Mouse (Mus musculus) embryo, embryonic 10.5 days (tissue): ENCODE data around the gene Boc.
A peak's percentile ranks its signal among the peaks of the same experiment; 100 is the strongest.
"Not testable (repeated sequence)": the region's sequence is repeated elsewhere in the genome, so short reads cannot be mapped to it uniquely, and the experiment has no call there.

Source experiments
- DNase-seq: peaks from one replicate; pipeline ENCODE4 v3.0.0-alpha.2; 2015; ENCODE audit warnings: low spot score

The Boc gene

GRCm38 (mm10) chr16:44487194-44487593 is 71.5 kb downstream of the Boc start:
- no peak for DNase-seq

- DNase-seq: no peak
Observed at GRCm38 (mm10) chr16:44486612-44487011, 72.1 kb downstream of the Boc start.

DNA sequence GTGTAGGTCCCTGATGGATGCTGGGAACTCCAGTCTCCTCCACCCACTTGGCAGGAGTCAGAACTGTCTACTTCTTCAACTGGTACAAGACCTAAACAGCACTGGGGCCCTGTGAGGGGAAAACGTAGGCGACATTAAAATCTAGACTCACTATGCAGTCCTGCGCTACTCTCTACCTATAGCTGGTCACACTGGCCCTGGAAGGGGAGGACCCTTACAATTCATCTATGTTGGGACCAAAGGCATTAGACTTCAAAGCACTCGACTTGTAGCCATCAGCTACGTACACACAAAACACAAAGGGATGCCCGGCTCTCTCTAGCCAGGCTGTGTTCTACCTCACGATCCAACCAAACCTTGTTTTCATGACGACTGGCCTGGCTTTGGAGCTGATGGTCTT is 73.0 kb downstream of the Boc start:
- DNase-seq: no peak

- DNase-seq: no peak
Observed at GRCm38 (mm10) chr16:44484831-44485230, 73.9 kb downstream of the Boc start.

GRCm38 (mm10) chr16:44484079-44484478 is 74.6 kb downstream of the Boc start:
- DNase-seq: peak; percentile 89

DNA sequence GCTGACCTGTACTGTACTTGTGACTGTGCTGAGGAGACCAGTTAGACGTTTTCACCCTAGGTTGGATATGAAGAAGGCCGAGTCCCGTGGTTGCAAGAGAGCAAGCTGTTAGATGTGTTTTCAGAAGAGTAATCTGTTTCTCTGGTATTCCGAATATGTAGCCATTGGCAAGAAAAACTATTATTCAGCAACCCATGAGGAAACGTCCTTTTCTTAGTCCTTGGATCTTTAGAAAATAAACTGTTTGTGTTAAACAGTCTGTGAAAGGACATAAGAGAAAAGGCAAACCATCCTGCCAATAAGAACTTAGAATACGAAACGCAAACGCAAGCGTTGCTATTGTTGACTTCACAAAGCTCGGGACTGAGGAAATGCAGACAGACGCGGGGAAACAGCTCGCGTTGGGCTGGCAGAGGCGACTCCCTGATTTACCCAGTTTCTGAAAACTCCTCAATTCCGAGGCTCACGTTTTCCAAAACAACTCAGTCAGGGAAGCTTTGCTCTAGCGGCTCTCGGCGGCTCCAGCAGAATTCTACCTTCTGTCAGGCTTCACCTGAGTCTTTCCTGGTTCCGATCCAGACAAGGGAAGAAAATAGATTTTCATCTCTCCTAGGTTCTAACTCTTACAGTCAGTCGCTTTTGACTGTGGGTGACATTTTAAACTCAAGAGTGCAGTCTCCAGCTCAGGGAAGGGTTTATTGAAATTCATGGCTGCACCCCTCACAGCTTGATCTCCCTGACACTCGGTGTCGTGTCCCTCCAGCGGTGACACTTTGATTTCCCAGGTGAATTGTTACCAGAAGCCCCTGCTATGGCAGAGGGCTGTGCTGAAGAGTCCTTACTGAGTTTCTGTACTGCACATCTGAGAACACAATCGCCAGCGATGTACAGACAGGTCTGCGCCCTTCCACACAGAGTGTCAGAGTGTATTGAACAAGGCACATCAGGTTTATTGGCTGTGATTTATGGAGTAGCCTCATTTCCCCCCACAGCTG is 76.8 kb downstream of the Boc start:
- DNase-seq: no peak

- DNase-seq: no peak
Observed at GRCm38 (mm10) chr16:44480616-44481015, 78.1 kb downstream of the Boc start.

GRCm38 (mm10) chr16:44479852-44480251 is 78.8 kb downstream of the Boc start:
- no peak for DNase-seq

DNA sequence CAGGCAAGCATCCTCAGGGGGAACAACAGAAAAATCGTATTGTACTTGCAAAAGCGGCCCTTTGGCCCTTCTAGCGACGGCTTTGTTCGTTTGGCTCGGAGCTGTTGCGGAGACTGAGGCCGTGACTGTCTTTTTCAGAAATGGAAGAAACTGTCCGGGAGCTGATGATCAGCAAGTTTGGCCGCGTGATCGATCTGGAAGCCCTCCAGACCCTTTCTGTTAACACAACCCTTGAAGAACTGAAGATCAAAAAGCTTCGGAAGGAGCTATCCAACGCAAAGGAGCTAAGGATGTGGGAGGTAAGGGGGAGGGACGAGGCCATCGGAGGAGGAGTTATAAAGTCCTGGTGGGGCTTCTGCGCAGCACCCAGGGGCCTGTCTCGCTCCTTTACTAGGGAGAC is 79.9 kb downstream of the Boc start:
- DNase-seq: no peak

DNA sequence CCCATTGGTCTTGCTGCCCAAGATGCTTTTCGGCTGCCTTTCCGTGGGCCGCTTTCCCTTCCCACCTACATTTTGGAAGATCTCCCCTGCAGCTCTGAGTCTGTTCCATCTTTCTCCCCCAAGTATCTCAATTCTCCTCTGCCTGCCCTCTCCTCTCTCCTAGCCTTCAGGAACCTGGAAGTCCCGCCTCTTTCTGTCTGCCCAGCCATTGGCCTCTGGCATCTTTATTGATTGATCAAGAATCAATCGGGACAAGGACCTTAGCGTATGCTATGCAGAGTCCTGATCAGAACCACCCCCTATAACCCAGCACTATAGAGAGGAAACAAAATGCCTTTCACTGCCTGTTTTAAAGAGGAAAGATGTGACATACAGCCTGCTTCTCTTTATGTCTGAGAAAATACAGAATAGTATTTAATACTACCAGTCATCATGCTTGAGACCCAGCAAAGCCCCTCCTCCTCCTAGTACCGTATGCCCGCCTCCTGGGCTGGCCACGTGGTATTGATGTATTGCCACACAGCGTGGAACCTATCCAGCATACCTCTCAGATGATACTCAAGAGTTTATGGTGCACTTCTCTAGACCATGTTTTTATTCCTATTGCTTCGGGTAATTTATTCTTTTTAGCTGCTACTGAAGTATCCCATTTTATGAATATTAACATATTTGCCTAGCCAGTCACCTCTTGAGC is 82.9 kb downstream of the Boc start:
- DNase-seq: no peak

DNA sequence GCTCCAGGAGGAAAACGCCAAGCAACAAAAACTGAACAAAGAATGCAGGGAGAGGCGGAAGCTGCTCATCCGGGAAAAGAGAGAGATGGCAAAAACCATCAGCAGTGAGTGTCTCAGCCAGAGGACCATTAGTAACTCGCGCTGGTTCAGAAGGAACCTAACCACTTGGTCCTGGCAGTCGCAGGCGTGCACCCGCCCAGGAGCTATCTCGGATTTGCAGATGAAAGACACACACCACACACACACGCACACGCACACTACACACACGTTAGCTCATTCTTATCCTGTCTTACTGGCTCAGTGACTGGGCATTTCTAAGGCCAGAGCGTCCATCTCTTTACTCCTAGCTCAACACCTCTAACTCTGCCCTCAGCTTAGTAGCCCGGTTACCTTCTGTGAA is 83.4 kb downstream of the Boc start:
- DNase-seq: no peak

GRCm38 (mm10) chr16:44460922-44461321 is 97.8 kb downstream of the Boc start:
- DNase-seq: no peak

- no peak for DNase-seq
Observed at GRCm38 (mm10) chr16:44458826-44459225, 99.9 kb downstream of the Boc start.

DNA sequence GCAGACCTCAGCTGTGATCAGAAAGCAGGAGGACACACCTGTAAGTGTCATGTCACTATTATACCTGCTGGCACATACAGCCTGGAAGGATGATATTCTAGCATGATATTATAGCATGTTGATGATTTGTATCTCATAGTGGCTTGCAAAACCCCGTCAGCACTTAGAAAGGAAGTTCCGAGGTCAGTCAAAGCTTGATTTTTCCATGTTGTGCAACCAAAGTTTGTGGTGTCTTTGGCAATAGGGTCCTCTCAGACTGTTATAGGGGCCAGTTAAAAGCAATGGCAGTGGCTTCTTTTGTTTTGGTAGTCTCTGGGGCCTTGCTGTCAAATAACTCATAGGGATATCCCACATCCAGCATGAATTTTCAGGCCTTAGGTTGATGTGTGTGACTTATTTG is 100.8 kb downstream of the Boc start:
- no peak for DNase-seq

GRCm38 (mm10) chr16:44441913-44442312 is 116.8 kb downstream of the Boc start:
- DNase-seq: not testable (repeated sequence)

- peak; percentile 14 for DNase-seq
Observed at GRCm38 (mm10) chr16:44435481-44435880, 123.2 kb downstream of the Boc start.
